Mouse (Mus musculus): ENCODE data around the gene Ctu1.
"Not testable (repeated sequence)": the region's sequence is repeated elsewhere in the genome, so short reads cannot be mapped to it uniquely, and the experiment has no call there.

The Ctu1 gene

DNA sequence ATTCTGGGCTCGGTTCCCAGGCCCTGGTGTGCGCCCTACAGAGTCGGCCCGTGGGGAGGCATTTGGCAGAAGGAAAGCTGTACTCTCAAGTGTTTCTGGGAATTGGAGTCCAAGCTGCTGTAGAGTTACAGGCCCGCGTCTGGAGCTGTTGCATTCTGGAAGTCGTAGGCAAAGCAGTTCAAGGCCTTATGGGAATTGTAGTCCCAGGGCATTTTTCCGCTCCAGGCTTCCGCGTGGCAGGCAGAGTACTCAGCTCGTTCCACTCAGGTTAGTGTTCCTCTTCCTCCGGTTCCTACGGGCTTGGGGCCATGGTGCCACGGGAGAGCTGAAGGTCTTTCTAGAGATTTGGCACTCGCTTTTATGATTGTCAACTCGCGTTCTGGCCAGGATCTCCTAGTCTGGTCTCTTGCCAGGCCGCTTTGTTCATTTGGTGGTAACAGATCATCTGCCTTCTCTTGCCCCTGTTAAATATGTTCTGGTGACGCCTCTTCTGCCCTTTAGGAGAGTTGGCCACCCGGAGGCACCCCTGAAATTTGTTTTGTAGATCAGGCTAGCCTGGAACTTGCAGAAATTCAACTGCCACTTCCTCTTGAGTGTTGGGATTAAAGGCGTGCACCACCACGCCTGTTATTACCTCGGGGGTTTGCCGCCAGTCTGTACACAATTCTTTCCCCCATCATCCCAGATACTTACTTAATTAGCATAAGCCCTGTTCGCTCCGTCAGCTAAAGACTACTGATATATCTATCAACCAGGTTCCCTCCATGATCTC, at the start of gene Ctu1:
TSS of gene Ctu1 (plus strand) at position 208 of the 772 bp plus-strand sequence.
- peak; percentile 95 for DNase-seq

DNA sequence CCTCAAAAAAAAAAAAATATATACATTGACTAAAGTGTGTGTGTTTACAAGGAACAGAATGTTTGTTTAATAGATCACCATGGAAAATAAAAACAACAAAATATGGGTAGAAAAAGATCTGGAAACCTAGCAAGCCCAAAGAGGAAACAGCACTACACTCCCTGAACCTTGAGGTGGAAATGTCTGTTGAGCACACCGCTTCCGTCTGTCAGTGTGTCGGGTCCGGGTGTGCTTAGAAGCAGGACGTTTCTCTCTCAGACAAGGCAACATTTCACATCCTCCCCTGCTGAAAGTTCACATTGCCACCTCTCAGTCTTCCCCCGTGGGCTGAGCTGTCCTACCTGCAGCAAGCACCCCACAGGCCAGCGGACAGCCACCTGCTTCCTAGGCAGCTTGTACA, 48.9 kb upstream of the Ctu1 start:
- no peak for DNase-seq

GRCm38 (mm10) chr7:43623819-43624218, 48.0 kb upstream of the Ctu1 start:
- no peak for DNase-seq

DNA sequence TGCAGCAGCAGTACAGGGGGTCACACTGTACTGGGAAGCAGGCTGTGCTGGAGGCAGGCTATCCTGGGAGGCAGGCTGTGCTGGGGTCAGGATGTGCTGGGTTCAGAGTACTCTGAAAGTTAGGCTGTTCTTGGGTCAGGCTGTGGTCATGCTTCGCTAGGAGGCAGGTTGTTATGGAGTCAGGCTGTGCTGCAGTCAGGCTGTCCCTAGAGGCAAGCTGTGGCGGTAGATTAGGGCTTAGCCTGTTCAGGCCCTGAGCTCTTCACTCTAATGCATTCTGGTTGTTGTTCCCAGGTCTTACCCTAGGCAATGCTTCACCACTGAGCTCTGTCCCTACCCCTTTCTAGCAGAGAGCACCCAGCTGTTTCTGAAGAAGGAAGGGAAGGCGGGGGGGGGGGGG, 46.8 kb upstream of the Ctu1 start:
- DNase-seq = no peak

DNA sequence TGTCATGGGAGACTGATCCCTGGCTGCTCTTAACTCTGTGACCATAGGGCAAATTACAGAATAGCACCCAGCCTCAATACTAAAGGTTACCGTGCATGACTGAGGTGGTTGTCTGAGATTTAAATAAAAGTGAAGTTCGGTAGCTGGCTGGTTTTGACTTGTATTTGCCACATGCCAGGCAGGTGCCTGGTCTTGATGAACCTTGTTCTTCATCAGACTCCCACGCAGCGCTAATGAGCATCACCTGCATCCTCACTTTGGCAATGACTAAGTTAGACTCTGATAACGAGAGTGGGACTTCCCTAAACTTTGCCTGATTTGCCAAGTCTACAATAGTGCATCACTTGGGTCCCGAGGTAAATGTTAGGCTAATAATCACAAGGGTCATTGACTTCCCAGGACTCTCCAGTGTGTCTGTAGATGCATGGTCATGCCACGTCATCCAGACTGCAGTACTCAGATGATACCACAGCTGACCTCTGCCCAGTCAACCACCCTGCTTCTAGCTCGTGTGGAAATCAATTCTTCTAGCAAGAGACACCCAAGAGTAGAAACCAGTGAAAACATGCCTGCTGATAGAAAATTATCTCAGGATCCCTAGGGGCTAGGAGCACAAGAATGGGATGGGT, 45.9 kb upstream of the Ctu1 start:
- DNase-seq = no peak

GRCm38 (mm10) chr7:43633940-43634339, 37.9 kb upstream of the Ctu1 start:
- DNase-seq = no peak

DNA sequence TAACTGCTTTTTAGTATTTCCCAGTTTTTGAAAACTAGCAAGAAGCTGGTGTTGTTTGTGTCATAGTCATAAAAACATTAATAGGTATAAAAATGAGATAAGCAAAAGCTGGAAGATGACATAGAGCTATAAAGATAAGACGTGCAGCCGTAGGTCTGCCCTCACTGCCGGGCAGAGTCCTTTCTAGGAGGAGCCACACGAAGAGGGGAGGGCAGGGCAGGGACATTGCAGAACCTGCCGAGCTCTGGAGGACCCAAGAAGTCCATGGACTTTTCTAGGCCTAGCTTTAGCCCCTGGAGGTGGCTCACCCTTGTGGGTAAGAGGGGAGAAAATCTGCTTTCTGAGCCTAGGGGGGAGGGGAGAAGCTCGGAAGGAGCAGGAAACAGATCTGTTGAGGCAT, 37.3 kb upstream of the Ctu1 start, which contains the start of gene Ceacam18:
TSS of gene Ceacam18 (plus strand) at position 208 of the 400 bp plus-strand sequence.
- DNase-seq = no peak

DNA sequence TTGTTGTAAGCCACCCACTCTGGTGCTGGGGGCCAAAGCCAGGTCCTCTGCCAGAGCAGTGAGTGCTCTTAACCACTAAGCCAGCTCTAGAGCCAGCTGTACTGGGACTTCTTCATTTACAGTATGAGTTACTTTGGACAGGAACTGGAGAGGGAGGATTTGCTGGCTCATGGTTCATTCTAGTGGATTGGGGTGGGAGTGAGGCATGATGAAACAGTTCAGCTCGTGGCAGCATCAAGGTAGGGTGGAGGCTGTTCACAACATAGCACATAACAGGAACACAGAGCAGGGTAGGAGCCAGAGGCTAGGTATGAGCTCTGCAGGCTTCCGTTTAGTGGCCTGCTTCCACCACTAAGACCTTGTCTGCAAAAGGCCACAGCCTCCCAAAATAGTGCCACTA, 35.6 kb upstream of the Ctu1 start:
- DNase-seq = no peak

- no peak for DNase-seq
Measured at GRCm38 (mm10) chr7:43637118-43637517, 34.7 kb upstream of the Ctu1 start.

DNA sequence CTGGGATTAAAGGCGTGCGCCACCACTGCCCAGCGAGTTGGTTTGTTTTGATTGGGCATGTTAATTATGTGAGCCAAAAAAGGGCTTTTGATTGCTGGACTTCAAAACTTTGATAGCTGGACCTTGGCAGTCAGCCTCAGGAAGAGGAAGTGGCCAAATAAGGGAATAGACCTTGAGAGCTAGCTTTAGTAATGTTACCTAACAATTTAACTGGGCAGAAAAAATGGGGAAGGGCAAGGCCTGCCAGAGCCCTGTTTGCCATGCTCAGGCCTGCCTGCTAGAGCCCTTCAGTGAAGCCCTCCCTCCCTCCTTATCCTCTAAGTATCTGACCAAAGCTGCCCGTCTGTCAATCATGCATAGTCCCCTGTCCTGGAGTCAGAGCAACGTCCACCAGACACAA, 29.2 kb upstream of the Ctu1 start:
- no peak for DNase-seq

DNA sequence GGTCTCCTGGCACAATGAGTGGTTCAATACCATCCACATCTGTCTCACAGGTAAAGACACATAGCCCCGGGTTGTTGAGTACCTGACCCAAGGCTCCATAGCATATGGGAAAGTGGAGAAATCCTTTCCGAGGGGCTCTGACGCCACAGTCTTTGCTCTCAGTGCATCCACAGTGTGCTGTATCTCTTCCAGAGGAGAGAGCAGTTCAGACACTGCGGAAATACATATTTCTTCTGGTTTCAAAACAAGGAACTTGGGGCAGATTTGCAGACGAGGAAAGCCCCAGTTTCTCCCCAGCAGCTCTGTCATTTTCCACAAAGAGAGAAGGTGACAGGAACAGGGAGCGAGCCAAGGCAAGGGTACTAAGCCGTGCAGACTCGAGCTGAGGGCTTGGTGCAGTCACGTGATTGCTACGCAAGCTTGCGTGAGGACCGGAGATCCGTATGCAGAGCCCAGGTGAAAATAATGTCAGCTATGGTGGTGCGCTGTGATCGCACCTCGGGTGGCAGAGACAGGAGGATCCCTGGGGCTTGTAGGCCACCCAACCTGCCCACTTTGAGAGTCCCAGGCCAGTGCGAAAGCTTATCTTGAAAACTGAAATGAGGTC, 28.7 kb upstream of the Ctu1 start:
- DNase-seq = no peak

DNA sequence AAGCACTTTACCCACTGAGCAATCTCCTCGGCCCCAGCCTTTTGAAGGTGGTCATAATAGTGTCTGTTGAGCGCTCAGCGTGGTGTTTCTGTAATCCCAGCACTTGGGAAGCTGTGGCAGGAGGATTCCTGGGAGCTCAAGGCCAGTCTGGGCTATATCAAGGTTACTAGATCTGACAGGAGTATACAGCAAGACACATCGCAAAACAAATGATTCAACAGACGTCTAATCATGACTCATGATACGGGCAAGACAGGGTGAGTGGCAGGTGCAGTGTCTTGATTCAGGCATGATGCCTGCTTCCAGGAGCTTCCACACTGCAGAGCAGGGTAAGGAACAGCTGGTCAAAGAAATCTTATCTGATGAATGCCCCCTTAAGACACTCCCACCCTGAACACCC, 19.1 kb upstream of the Ctu1 start:
- DNase-seq = no peak

GRCm38 (mm10) chr7:43654519-43654918, 17.3 kb upstream of the Ctu1 start:
- DNase-seq = no peak

DNA sequence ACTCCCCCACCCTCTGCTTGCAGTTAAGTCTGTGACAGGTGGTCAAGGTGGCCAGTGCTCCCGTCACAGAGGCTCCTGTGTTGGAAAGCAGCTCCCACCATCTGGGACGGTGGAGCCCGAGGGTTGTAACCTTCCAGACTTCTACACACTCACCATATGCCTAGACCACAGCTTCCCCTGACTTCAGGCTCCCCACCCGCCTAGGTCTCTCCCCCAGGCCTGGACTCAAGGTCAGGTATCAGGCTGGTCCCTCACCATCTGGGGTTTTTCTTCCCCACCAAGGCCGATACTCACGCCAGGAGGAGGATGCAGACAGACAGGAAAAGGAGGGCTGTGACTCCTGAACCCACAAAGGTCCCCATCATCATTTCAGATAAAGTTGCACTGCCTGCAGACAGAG, 15.6 kb upstream of the Ctu1 start:
- DNase-seq = no peak

GRCm38 (mm10) chr7:43660002-43660401, 11.8 kb upstream of the Ctu1 start, which contains the start of gene Siglece:
Siglece (minus strand) TSS chr7:43660161.
- no peak for DNase-seq

- no peak for DNase-seq
Measured at GRCm38 (mm10) chr7:43662804-43663203, 9.0 kb upstream of the Ctu1 start.

GRCm38 (mm10) chr7:43667221-43667620, 4.6 kb upstream of the Ctu1 start:
- DNase-seq = not testable (repeated sequence)

DNA sequence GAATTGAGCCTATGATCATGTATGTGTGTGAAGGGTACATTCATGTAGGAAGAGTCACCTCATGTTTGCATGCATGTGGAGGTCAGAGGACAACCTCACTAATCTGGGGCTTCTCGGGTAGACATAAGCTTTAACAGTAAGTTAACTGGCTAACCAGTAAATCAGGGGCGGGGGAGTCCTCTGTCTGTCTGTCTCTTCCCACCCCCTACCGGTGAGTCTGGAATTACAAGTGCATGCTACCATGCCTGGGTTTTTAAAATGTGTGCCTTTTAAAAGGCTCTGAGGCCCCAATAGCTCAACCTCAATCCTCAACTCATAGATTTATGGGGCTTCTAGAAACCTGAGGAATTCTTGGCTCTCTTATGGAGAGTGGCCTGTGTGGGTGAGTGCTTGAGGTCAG, 3.2 kb upstream of the Ctu1 start:
- DNase-seq = no peak

DNA sequence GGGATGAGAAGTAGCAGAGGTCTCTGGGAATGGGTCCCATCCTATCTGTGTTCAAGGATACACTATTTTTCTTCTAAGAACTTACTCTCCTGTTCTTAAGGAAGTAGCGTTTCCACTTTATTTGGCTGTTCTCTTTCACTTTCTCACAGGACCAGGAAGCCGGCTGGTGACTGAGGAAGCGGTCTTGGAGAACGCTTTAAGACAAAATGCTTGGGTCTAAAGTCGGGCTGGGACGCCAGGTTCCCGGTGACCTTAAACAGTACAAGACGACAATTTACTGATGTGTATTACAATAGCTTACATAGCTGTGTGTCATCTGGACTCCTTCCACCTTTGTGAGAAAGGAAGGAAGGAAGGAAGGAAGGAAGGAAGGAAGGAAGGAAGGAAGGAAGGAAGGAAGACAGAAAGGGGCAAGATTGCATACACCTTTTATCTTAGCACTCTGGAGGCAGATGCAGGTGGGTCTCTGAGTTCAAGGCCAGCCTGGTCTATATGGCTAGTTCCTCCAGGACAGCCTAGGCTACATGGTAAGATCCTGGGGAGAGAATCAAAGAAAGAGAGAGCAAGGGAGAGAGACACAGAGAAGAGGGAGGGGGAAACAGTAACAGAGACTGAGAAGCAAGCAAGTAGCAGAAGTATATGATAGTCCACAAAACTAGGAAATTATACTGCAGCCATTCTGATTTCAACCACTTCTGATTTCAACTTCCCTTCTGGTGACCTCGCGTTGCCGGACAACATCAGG, 580 bp upstream of the Ctu1 start:
- DNase-seq = peak; percentile 60

DNA sequence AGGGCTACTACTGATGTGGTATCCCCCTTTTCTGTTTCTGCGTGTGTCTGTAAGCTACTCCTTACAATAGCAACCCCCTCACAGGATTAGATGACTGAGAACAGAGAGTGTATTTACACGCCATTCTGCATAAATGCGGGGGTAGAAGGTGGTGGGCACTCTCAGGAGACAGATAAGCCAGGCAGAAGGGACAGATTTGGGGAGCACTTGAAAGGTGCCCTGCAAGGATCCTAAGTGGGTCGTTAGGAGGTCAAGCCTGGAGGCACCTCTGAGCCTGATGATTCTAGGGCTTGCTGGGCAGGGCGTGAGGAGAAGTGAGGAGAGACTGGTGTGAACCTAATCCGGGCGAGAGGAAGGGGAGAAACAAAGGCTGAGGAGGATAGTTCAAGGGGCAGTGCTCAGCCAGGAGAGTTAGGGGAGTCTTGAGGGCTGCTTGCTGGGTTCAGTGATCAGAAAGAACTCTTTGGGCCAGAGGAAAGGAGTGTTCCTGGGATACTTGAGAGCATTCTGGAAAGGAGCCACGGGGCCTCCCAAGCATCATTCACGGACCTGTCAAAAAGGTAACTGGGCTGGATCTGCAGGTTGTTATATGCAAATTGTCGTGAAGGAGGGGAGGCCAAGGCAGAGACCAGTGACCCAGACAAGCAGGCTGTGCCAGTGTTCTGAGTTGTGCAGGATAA, 905 bp downstream of the Ctu1 start:
- DNase-seq = peak; percentile 38

DNA sequence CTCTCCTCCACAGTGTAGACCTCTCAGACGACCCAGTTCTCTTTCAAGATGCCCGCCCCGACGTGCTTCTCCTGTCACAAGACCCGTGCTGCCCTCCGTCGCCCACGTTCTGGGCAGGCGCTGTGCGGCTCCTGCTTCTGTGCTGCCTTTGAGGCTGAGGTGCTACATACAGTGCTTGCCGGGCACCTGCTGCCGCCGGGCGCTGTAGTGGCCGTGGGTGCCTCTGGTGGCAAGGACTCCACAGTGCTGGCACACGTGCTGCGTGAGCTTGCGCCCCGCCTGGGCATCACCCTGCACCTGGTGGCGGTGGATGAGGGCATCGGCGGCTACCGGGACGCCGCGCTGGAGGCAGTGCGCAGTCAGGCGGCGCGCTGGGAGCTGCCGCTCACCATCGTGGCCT, 3.3 kb downstream of the Ctu1 start:
- peak; percentile 10 for DNase-seq

DNA sequence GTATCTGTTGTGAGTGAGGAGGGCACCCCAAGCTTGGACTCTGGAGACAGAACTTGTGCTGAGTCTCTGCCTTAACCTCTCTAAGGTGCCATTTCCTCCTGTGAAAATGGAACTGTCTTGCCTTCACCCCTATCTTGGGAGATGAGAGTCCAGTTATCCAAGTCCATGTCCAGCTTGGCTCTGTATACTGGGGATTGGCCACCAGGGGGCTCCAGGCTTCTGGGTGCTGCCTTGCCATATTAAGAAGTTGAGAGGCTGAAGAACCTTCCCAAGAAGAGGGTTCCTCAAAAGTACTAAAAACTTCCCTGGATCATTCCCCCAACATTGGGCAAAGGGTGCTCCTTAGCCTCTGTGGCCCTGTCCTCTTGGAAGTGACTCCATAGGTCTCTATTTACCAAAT, 6.7 kb downstream of the Ctu1 start:
- DNase-seq = no peak

GRCm38 (mm10) chr7:43680960-43681359, 9.1 kb downstream of the Ctu1 start:
- DNase-seq = peak; percentile 28
